Mouse (Mus musculus) cerebellum, adult 2 months (tissue): ENCODE data around the gene Fndc3b. TPM values are rescaled to one million over a fixed set of nuclear protein-coding genes. Genes with fewer than 3 reads are reported as not detected.
A peak's percentile ranks its signal among the peaks of the same experiment; 100 is the strongest.

Source experiments
- DNase-seq, 2 experiments: peaks; one replicate each; pipeline ENCODE4 v3.0.0; 2021
- H3K27ac ChIP-seq: fragments of 200-500 bp; 2 replicates; pipeline ENCODE4 v1.5.1; 2012; ENCODE audit warnings: low read length, control low read depth, inconsistent platforms; ENCODE audit not compliant: insufficient read depth
- H3K27me3 ChIP-seq: fragments of 200-500 bp; 2 replicates; pipeline ENCODE4 v1.6.1; 2012; ENCODE audit warnings: inconsistent platforms, mild to moderate bottlenecking, low read length, moderate library complexity; ENCODE audit not compliant: control insufficient read depth, insufficient read depth
- H3K4me1 ChIP-seq: fragments of 200-500 bp; 2 replicates; pipeline ENCODE4 v1.6.1; 2011; ENCODE audit warnings: low read length; ENCODE audit not compliant: control insufficient read depth, insufficient read depth
- H3K4me3 ChIP-seq: fragments of 200-500 bp; replicated peaks from 2 replicates; pipeline ENCODE3; 2011; ENCODE audit warnings: mild to moderate bottlenecking, low read depth, low read length, control low read depth; ENCODE audit not compliant: insufficient read depth
- CTCF ChIP-seq: fragments of 200-500 bp; IDR thresholded peaks from 2 replicates; pipeline ENCODE4 v1.5.1; 2011; ENCODE audit warnings: low read depth, mild to moderate bottlenecking, control low read depth, low read length, moderate library complexity, borderline replicate concordance; ENCODE audit not compliant: insufficient read depth
- POLR2A ChIP-seq: fragments of 200-500 bp; IDR thresholded peaks from 2 replicates; pipeline ENCODE4 v1.6.1; 2011; ENCODE audit warnings: low read length, control low read depth, borderline replicate concordance; ENCODE audit not compliant: insufficient read depth
- WGBS: fragments of 180-500 bp; shearing (Covaris S2); methylation state at CpG from one replicate; pipeline ENCODE4 v1.1.7; 2018; 5-methylcytosine and 5-hydroxymethylcytosine counted together
- polyA plus RNA-seq: library from polyadenylated mRNA; depleted of rRNA; stranded (reverse); fragments of >200 nt; gene quantifications from 2 replicates; pipeline ENCODE4 v1.2.3, GENCODE M21; 2012

Fndc3b gene
- polyA plus RNA-seq, 1 experiment, result 4.1 TPM

GRCm38 (mm10) chr3:27562476-27562875 is 148.6 kb downstream of the Fndc3b start:
- Histone ChIP-seq H3K4me3 (no peak overlapping the region), H3K4me1 (peaks cover 9% of the 10 kb centered on the region; the same call in 1 of the 2 replicates), H3K27ac (no peak overlapping the region), H3K27me3 (no peaks in the 10 kb centered on the region)
- no peak for TF ChIP-seq CTCF
- no peak for TF ChIP-seq POLR2A
- peak in 1 of 2 experiments; percentile 24 for DNase-seq
- WGBS, result 30% methylated on average over 3 of the region's 3 CpGs

GRCm38 (mm10) chr3:27561921-27562320 is 149.2 kb downstream of the Fndc3b start:
- peaks cover 9% of the 10 kb centered on the region; the same call in 1 of the 2 replicates for H3K4me1 ChIP-seq
- H3K4me3 ChIP-seq, result no peak overlapping the region
- DNase-seq, result peak in 1 of 2 experiments; percentile 68
- H3K27me3 ChIP-seq, result no peaks in the 10 kb centered on the region
- no peak overlapping the region for H3K27ac ChIP-seq
- WGBS, result 55% methylated on average over 2 of the region's 2 CpGs
- TF ChIP-seq POLR2A (no peak), CTCF (no peak)

- TF ChIP-seq CTCF, result no peak
- TF ChIP-seq POLR2A, result no peak
- Histone ChIP-seq H3K4me3 (no peak overlapping the region), H3K27ac (no peak overlapping the region), H3K27me3 (no peaks in the 10 kb centered on the region), H3K4me1 (peaks cover 20% of the 10 kb centered on the region; the same call in 1 of the 2 replicates)
- no peak for DNase-seq
- 98% methylated on average over 4 of the region's 4 CpGs for WGBS
Measured at GRCm38 (mm10) chr3:27559316-27559715, 151.8 kb downstream of the Fndc3b start.

- TF ChIP-seq POLR2A (no peak), CTCF (no peak)
- no peak for DNase-seq
- Histone ChIP-seq H3K27me3 (no peaks in the 10 kb centered on the region), H3K4me3 (no peak overlapping the region), H3K27ac (no peak overlapping the region), H3K4me1 (peaks cover 18% of the 10 kb centered on the region; the same call in 1 of the 2 replicates)
- 96% methylated on average over 4 of the region's 4 CpGs for WGBS
Measured at GRCm38 (mm10) chr3:27557100-27558004, 153.8 kb downstream of the Fndc3b start.

- peak; percentile 36 to 76 for DNase-seq
- Histone ChIP-seq H3K4me3 (no peak overlapping the region), H3K4me1 (peaks cover 11% of the 10 kb centered on the region; the same call in 1 of the 2 replicates), H3K27ac (no peak overlapping the region; the same call in 1 of the 2 replicates), H3K27me3 (no peaks in the 10 kb centered on the region)
- no peak for TF ChIP-seq POLR2A
- 11% methylated on average over 3 of the region's 3 CpGs for WGBS
Measured at GRCm38 (mm10) chr3:27555401-27555940, 155.6 kb downstream of the Fndc3b start.

GRCm38 (mm10) chr3:27554325-27554724 is 156.8 kb downstream of the Fndc3b start:
- peaks cover 11% of the 10 kb centered on the region; the same call in 1 of the 2 replicates for H3K4me1 ChIP-seq
- TF ChIP-seq CTCF (no peak), POLR2A (no peak)
- no peak for DNase-seq
- no peak overlapping the region for H3K4me3 ChIP-seq
- 86% methylated on average over 3 of the region's 3 CpGs for WGBS
- no peak overlapping the region for H3K27ac ChIP-seq
- H3K27me3 ChIP-seq, result no peaks in the 10 kb centered on the region

- no peak overlapping the region for H3K4me3 ChIP-seq
- H3K4me1 ChIP-seq, result peaks cover 11% of the 10 kb centered on the region; the same call in 1 of the 2 replicates
- H3K27me3 ChIP-seq, result no peaks in the 10 kb centered on the region
- WGBS, result 97% methylated on average over 3 of the region's 3 CpGs
- TF ChIP-seq POLR2A, result no peak
- TF ChIP-seq CTCF, result no peak
- H3K27ac ChIP-seq, result no peak overlapping the region
- DNase-seq, result no peak
Measured at GRCm38 (mm10) chr3:27553781-27554180, 157.3 kb downstream of the Fndc3b start.

GRCm38 (mm10) chr3:27551005-27551404 is 160.1 kb downstream of the Fndc3b start:
- Histone ChIP-seq H3K4me3 (no peak overlapping the region), H3K27me3 (no peaks in the 10 kb centered on the region), H3K4me1 (peaks cover 9% of the 10 kb centered on the region; the same call in 1 of the 2 replicates), H3K27ac (no peak overlapping the region)
- TF ChIP-seq CTCF (no peak), POLR2A (no peak)
- WGBS, result 98% methylated on average over 3 of the region's 3 CpGs
- DNase-seq, result no peak
